Mouse (Mus musculus) liver, embryonic 11.5 days (tissue): ENCODE data around the gene Tmem254a. TPM values are rescaled to one million over a fixed set of nuclear protein-coding genes. Genes with fewer than 3 reads are reported as not detected.
A peak's percentile ranks its signal among the peaks of the same experiment; 100 is the strongest.
"Not testable (repeated sequence)": the region's sequence is repeated elsewhere in the genome, so short reads cannot be mapped to it uniquely, and the experiment has no call there.

Experiments used
- ATAC-seq: fragments of 200-750 bp; cut with Nextera tagmentation; replicated peaks from 2 replicates; pipeline ENCODE4 v1.8.0; 2017; ENCODE audit warnings: moderate number of reproducible peaks, mild to moderate bottlenecking, moderate TSS enrichment, moderate library complexity; ENCODE audit not compliant: low FRiP score
- DNase-seq: peaks from one replicate; pipeline ENCODE4 v3.0.0-alpha.2; 2017; ENCODE audit warnings: low spot score
- H3K27ac ChIP-seq: fragments of 300-500 bp; sonication (generic); 2 replicates; pipeline ENCODE4 v1.5.1; 2014; ENCODE audit warnings: mild to moderate bottlenecking, low read depth, low read length, control low read depth
- H3K27me3 ChIP-seq: fragments of 300-500 bp; sonication (generic); replicated peaks from 2 replicates; pipeline ENCODE4 v1.6.1; 2014; ENCODE audit warnings: low read length, mixed read lengths; ENCODE audit not compliant: control insufficient read depth, insufficient read depth
- H3K36me3 ChIP-seq: fragments of 300-500 bp; sonication (generic); 2 replicates; pipeline ENCODE4 v1.6.1; 2014; ENCODE audit warnings: mild to moderate bottlenecking, low read length, moderate library complexity, mixed read lengths; ENCODE audit not compliant: control insufficient read depth, insufficient read depth
- H3K4me1 ChIP-seq: fragments of 300-500 bp; sonication (generic); replicated peaks from 2 replicates; pipeline ENCODE4 v1.6.1; 2014; ENCODE audit warnings: low read length, mixed read lengths; ENCODE audit not compliant: control insufficient read depth, insufficient read depth
- H3K4me2 ChIP-seq: fragments of 300-500 bp; sonication (generic); 2 replicates; pipeline ENCODE4 v1.6.1; 2014; ENCODE audit warnings: mild to moderate bottlenecking, control low read depth, moderate library complexity
- H3K4me3 ChIP-seq: fragments of 300-500 bp; sonication (generic); 2 replicates; pipeline ENCODE4 v1.5.1; 2014; ENCODE audit warnings: low read depth, low read length, control low read depth
- H3K9ac ChIP-seq: fragments of 300-500 bp; sonication (generic); 2 replicates; pipeline ENCODE4 v1.6.1; 2014; ENCODE audit warnings: low read depth, low read length, control low read depth
- H3K9me3 ChIP-seq: fragments of 300-500 bp; sonication (generic); 2 replicates; pipeline ENCODE4 v1.6.1; 2016; ENCODE audit warnings: low read length, inconsistent platforms, mixed read lengths; ENCODE audit not compliant: control insufficient read depth
- WGBS: fragments of 180-500 bp; shearing (Covaris S2); extraction: QIAGEN DNeasy Blood & Tissue Kit; methylation state at CpG from one replicate; pipeline ENCODE4 v1.1.7; 2014; 5-methylcytosine and 5-hydroxymethylcytosine counted together
- polyA plus RNA-seq: library from polyadenylated mRNA; unstranded; fragments of >200 nt; fragmentation: Nextera tagmentation; extraction: Ambion mirVana; gene quantifications from 2 replicates; pipeline ENCODE4 v1.2.1, GENCODE M21; 2014

Tmem254a gene
- 1.7 and 3.9 TPM in 2 replicates for polyA plus RNA-seq

GRCm38 (mm10) chr14:25927562-25927881, at the start of gene Tmem254a:
Gene Tmem254a, minus strand, starts transcription at chr14:25927672.
- not testable (repeated sequence) for H3K4me2 ChIP-seq, H3K27ac ChIP-seq, H3K27me3 ChIP-seq, H3K4me3 ChIP-seq, H3K4me1 ChIP-seq, H3K9me3 ChIP-seq, H3K9ac ChIP-seq, H3K36me3 ChIP-seq, DNase-seq
- ATAC-seq, result peak; percentile 80
- WGBS, result no CpG with 5 or more reads among the region's 10 CpGs

- not testable (repeated sequence) for H3K36me3 ChIP-seq, ATAC-seq, H3K9ac ChIP-seq, H3K27ac ChIP-seq, H3K4me3 ChIP-seq, DNase-seq, H3K27me3 ChIP-seq, H3K4me1 ChIP-seq, H3K4me2 ChIP-seq, H3K9me3 ChIP-seq
- WGBS, result no CpG with 5 or more reads among the region's 3 CpGs
Observed at GRCm38 (mm10) chr14:25957861-25958260, 30.4 kb upstream of the Tmem254a start.

- not testable (repeated sequence) for H3K27me3 ChIP-seq, DNase-seq, H3K4me1 ChIP-seq, H3K36me3 ChIP-seq, H3K9me3 ChIP-seq, ATAC-seq, H3K9ac ChIP-seq, H3K4me2 ChIP-seq, H3K27ac ChIP-seq, H3K4me3 ChIP-seq
- no CpG with 5 or more reads among the region's 8 CpGs for whole genome bisulfite sequencing
Observed at GRCm38 (mm10) chr14:25938004-25938403, 10.5 kb upstream of the Tmem254a start, which contains the start of gene Cphx1. Gene Cphx1, plus strand, starts transcription at chr14:25938304.

GRCm38 (mm10) chr14:25936867-25937630, 9.6 kb upstream of the Tmem254a start:
- not testable (repeated sequence) for H3K4me1 ChIP-seq, H3K27ac ChIP-seq, H3K9me3 ChIP-seq, ATAC-seq, H3K4me2 ChIP-seq, DNase-seq, H3K9ac ChIP-seq, H3K4me3 ChIP-seq, H3K27me3 ChIP-seq, H3K36me3 ChIP-seq
- no CpG with 5 or more reads among the region's 5 CpGs for WGBS

- H3K4me2 ChIP-seq, DNase-seq, H3K4me3 ChIP-seq, H3K27ac ChIP-seq, H3K27me3 ChIP-seq, H3K9ac ChIP-seq, H3K4me1 ChIP-seq, H3K9me3 ChIP-seq, H3K36me3 ChIP-seq: not testable (repeated sequence)
- peak; percentile 73 for ATAC-seq
- no CpG with 5 or more reads among the region's 44 CpGs for WGBS
Observed at GRCm38 (mm10) chr14:25926814-25927561, 484 bp downstream of the Tmem254a start.

GRCm38 (mm10) chr14:25918427-25919170, 8.9 kb downstream of the Tmem254a start:
- H3K27ac ChIP-seq, H3K9me3 ChIP-seq, H3K27me3 ChIP-seq, H3K36me3 ChIP-seq, H3K4me2 ChIP-seq, H3K9ac ChIP-seq, ATAC-seq, H3K4me1 ChIP-seq, H3K4me3 ChIP-seq, DNase-seq: not testable (repeated sequence)
- no CpG with 5 or more reads among the region's 5 CpGs for WGBS

- H3K9me3 ChIP-seq, ATAC-seq, H3K27me3 ChIP-seq, H3K4me3 ChIP-seq, H3K27ac ChIP-seq, H3K9ac ChIP-seq, H3K4me1 ChIP-seq, H3K36me3 ChIP-seq, DNase-seq, H3K4me2 ChIP-seq: not testable (repeated sequence)
- WGBS, result no CpG with 5 or more reads among the region's 8 CpGs
Observed at GRCm38 (mm10) chr14:25908976-25909375, 18.5 kb downstream of the Tmem254a start.

- H3K27me3 ChIP-seq, H3K4me3 ChIP-seq, H3K4me1 ChIP-seq, H3K4me2 ChIP-seq, H3K9ac ChIP-seq, H3K36me3 ChIP-seq, H3K27ac ChIP-seq, DNase-seq, ATAC-seq, H3K9me3 ChIP-seq: not testable (repeated sequence)
- no CpG with 5 or more reads among the region's 9 CpGs for WGBS
Observed at GRCm38 (mm10) chr14:25907272-25907671, 20.2 kb downstream of the Tmem254a start.
